Mouse (Mus musculus): Measurements from ENCODE around the gene Itpr1. TPM values are rescaled to one million over a fixed set of nuclear protein-coding genes. Genes with fewer than 3 reads are reported as not detected.
A peak's percentile ranks its signal among the peaks of the same experiment; 100 is the strongest.

Itpr1 gene
- polyA plus RNA-seq, 1 experiment = 0.07 TPM

GRCm38 (mm10) chr6:108569460-108570187 is 356.7 kb downstream of the Itpr1 start:
- Histone ChIP-seq H3K9me3 (ENCODE audit: control insufficient read depth, low read length) (no peaks in the 10 kb centered on the region), H3K4me1 (ENCODE audit: control insufficient read depth) (peaks cover 10% of the 10 kb centered on the region), H3K4me3 (replicated peaks) (no peak overlapping the region), H3K36me3 (ENCODE audit: control insufficient read depth) (no peaks in the 10 kb centered on the region), H3K27me3 (ENCODE audit: control insufficient read depth) (no peaks in the 10 kb centered on the region)
- TF ChIP-seq TAL1 (IDR thresholded peaks at IDR 0.05; ENCODE audit: low read length) = no peak

DNA sequence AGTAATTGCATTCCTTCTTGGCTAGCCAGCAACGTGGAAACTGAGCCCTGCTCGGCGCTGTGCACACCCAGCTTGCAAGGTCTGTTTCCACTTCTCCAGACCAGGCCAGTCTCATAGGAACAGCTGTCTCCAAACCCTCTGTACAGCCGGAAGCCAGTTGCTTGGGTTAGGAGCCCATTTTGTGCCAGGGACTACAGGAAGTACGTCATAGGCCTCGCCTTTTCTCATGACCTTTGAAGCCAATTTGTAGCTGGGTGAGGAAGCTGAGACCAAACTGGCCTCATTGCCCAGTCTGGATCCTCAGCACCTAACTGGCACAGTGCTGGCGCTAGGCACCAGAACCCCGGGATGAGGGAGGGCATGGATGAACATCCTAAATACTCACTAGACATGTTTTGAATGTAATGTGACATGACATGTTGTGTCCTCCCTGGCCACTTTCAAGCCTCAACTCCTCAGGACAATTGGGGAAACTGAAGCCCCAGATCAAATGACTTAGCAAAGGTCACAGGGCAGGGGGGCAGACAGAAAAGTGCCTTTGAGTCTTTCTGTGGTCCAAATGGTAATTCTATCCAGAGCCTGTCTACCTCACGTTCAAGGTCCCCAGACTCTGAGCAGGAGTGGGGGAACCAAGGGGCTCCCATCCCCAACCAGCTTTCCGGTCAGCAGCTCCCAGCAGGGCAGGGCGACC is 357.6 kb downstream of the Itpr1 start:
- Histone ChIP-seq H3K27me3 (ENCODE audit: control insufficient read depth) (no peaks in the 10 kb centered on the region), H3K9me3 (ENCODE audit: control insufficient read depth, low read length) (no peaks in the 10 kb centered on the region), H3K36me3 (ENCODE audit: control insufficient read depth) (no peaks in the 10 kb centered on the region), H3K4me3 (replicated peaks) (no peak overlapping the region), H3K4me1 (ENCODE audit: control insufficient read depth) (peaks cover 10% of the 10 kb centered on the region)
- TF ChIP-seq TAL1 (IDR thresholded peaks at IDR 0.05; ENCODE audit: low read length) (no peak), GATA1 (IDR thresholded peaks at IDR 0.05; ENCODE audit: low read length) (no peak)

DNA sequence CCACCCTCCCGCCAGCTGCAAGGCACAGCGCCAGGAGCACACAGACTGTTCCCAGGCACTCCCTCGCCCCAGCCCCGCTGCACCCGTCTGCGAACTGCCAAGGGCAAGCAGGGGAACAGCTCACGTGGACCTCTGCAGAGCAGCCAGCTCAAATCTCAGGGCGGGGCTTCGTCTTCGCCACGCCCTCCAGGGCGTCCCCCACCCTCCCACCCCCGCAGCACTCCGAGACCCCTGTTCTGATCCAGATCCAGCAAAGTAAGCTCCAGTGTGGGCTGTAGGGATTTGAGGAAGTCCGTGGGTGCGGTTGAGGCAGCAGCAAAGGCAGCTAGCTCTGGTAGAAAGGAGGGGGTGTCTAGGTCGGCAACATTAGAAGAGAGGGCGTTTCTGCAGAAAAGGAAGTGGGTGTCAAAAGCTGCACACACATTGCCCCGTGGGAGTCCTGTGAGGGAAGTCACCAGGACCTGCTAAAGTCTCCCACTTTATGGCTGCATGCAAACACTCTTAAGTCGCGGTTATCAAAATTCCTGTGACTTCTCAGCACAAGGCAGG is 358.2 kb downstream of the Itpr1 start:
- no peaks in the 10 kb centered on the region for H3K27me3 ChIP-seq (ENCODE audit: control insufficient read depth)
- peak overlapping the region; percentile 37 for H3K4me3 ChIP-seq (replicated peaks)
- TF ChIP-seq TAL1 (IDR thresholded peaks at IDR 0.05; ENCODE audit: low read length) = no peak
- TF ChIP-seq GATA1 (IDR thresholded peaks at IDR 0.05; ENCODE audit: low read length) = no peak
- H3K36me3 ChIP-seq (ENCODE audit: control insufficient read depth) = no peaks in the 10 kb centered on the region
- H3K9me3 ChIP-seq (ENCODE audit: control insufficient read depth, low read length) = no peaks in the 10 kb centered on the region
- peaks cover 10% of the 10 kb centered on the region for H3K4me1 ChIP-seq (ENCODE audit: control insufficient read depth)

DNA sequence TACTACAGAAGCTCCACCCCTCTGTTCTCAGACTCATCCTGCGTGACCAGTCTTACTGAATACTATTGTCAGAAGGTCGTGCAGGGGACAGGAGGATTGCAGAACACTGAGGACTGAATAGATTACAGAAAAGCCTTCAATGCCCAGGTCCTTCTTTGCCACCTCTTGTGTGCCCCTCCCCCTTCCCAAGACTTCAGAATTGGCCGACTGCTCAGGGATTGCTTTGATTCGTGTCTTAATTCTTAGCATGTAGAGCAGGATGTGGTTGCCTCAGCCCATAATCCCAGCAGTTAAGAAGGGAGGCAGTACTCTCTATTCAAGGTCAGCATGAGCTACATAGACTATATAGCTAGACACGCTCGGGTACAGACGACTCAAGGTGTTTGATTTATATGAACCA is 359.8 kb downstream of the Itpr1 start:
- Histone ChIP-seq H3K4me3 (replicated peaks) (no peak overlapping the region), H3K9me3 (ENCODE audit: control insufficient read depth, low read length) (no peaks in the 10 kb centered on the region), H3K27me3 (ENCODE audit: control insufficient read depth) (no peaks in the 10 kb centered on the region), H3K36me3 (ENCODE audit: control insufficient read depth) (no peaks in the 10 kb centered on the region), H3K4me1 (ENCODE audit: control insufficient read depth) (peaks cover 10% of the 10 kb centered on the region)
- no peak for TF ChIP-seq TAL1 (IDR thresholded peaks at IDR 0.05; ENCODE audit: low read length)
- no peak for TF ChIP-seq GATA1 (IDR thresholded peaks at IDR 0.05; ENCODE audit: low read length)

- Histone ChIP-seq H3K4me1 (ENCODE audit: control insufficient read depth) (no peaks in the 10 kb centered on the region), H3K36me3 (ENCODE audit: control insufficient read depth) (no peaks in the 10 kb centered on the region), H3K27me3 (ENCODE audit: control insufficient read depth) (no peaks in the 10 kb centered on the region), H3K4me3 (replicated peaks) (no peak overlapping the region), H3K9me3 (ENCODE audit: control insufficient read depth, low read length) (no peaks in the 10 kb centered on the region)
- TF ChIP-seq TAL1 (IDR thresholded peaks at IDR 0.05; ENCODE audit: low read length) (no peak), GATA1 (IDR thresholded peaks at IDR 0.05; ENCODE audit: low read length) (no peak)
Measured at GRCm38 (mm10) chr6:108577056-108577455, 364.2 kb downstream of the Itpr1 start.

DNA sequence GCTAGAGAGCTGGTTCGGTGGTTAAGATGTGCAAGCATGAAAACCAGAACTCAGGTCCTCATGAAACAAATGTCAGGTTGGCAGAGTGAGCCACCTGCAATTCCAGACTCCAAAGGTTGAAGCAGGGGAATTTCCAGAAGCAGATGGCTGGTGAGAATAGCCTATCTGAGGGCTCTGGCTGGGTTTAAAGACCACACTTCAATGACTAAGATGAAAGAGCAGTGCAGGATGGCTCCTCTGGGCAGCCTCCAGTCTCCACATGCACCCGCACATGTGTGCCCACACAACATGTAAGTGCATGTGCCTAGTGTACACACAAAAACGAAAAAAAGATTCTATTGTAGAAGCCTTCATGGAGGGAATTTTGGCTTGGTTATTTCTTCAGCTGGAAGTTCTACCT is 375.5 kb downstream of the Itpr1 start:
- Histone ChIP-seq H3K9me3 (ENCODE audit: control insufficient read depth, low read length) (no peaks in the 10 kb centered on the region), H3K4me3 (replicated peaks) (no peak overlapping the region), H3K36me3 (ENCODE audit: control insufficient read depth) (no peaks in the 10 kb centered on the region), H3K4me1 (ENCODE audit: control insufficient read depth) (no peaks in the 10 kb centered on the region), H3K27me3 (ENCODE audit: control insufficient read depth) (no peaks in the 10 kb centered on the region)
- TF ChIP-seq GATA1 (IDR thresholded peaks at IDR 0.05; ENCODE audit: low read length) (no peak), TAL1 (IDR thresholded peaks at IDR 0.05; ENCODE audit: low read length) (no peak)

- Histone ChIP-seq H3K4me1 (ENCODE audit: control insufficient read depth) (no peaks in the 10 kb centered on the region), H3K27me3 (ENCODE audit: control insufficient read depth) (no peaks in the 10 kb centered on the region), H3K9me3 (ENCODE audit: control insufficient read depth, low read length) (no peaks in the 10 kb centered on the region), H3K36me3 (ENCODE audit: control insufficient read depth) (no peaks in the 10 kb centered on the region), H3K4me3 (replicated peaks) (no peak overlapping the region)
- TF ChIP-seq TAL1 (IDR thresholded peaks at IDR 0.05; ENCODE audit: low read length) = no peak
Measured at GRCm38 (mm10) chr6:108592227-108592626, 379.3 kb downstream of the Itpr1 start.

- H3K36me3 ChIP-seq (ENCODE audit: control insufficient read depth) = no peaks in the 10 kb centered on the region
- no peak overlapping the region for H3K4me3 ChIP-seq (replicated peaks)
- H3K27me3 ChIP-seq (ENCODE audit: control insufficient read depth) = no peaks in the 10 kb centered on the region
- TF ChIP-seq GATA1 (IDR thresholded peaks at IDR 0.05; ENCODE audit: low read length) = no peak
- H3K4me1 ChIP-seq (ENCODE audit: control insufficient read depth) = no peaks in the 10 kb centered on the region
- H3K9me3 ChIP-seq (ENCODE audit: control insufficient read depth, low read length) = no peaks in the 10 kb centered on the region
Measured at GRCm38 (mm10) chr6:108592636-108593035, 379.7 kb downstream of the Itpr1 start.

DNA sequence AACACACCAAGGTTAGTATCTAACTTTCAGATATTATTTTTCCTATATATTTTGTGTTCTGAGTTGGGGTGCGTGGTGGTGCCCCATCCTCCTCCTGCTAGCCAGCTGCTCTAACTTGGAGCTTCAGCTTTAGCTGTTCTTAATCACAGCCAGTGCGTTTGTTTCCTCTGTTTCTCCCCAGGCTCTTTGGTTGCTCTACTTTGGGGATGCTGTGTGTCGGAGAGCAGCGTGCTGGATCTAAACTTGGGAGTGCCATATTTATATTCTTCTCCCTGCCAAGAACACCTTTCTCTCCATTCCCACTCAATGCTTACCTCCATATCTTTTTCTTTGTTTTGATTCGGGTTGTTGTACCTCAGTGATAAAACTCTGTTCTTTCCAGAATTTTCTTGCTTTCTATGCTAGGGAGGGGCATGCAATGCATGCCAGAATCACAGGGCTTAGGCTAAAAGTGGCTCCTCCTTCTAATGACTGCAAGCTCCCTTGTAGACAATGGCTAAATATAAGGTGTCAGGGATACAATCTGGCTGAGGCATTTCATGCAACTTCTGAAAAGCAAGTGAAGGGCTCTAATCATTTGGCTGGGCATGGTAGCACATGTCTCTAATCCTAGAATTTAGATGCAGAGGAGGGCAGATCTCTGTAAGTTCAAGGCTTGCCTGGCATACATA is 381.4 kb downstream of the Itpr1 start:
- no peaks in the 10 kb centered on the region for H3K36me3 ChIP-seq (ENCODE audit: control insufficient read depth)
- H3K27me3 ChIP-seq (ENCODE audit: control insufficient read depth) = no peaks in the 10 kb centered on the region
- no peaks in the 10 kb centered on the region for H3K4me1 ChIP-seq (ENCODE audit: control insufficient read depth)
- H3K9me3 ChIP-seq (ENCODE audit: control insufficient read depth, low read length) = no peaks in the 10 kb centered on the region
- TF ChIP-seq GATA1 (IDR thresholded peaks at IDR 0.05; ENCODE audit: low read length) = no peak
- no peak for TF ChIP-seq TAL1 (IDR thresholded peaks at IDR 0.05; ENCODE audit: low read length)
- no peak overlapping the region for H3K4me3 ChIP-seq (replicated peaks)

Measured in erythroblast, embryonic 14.5 days (primary cell).